Mouse (Mus musculus): ENCODE measurements around the gene Neurl1b.

Neurl1b gene

DNA sequence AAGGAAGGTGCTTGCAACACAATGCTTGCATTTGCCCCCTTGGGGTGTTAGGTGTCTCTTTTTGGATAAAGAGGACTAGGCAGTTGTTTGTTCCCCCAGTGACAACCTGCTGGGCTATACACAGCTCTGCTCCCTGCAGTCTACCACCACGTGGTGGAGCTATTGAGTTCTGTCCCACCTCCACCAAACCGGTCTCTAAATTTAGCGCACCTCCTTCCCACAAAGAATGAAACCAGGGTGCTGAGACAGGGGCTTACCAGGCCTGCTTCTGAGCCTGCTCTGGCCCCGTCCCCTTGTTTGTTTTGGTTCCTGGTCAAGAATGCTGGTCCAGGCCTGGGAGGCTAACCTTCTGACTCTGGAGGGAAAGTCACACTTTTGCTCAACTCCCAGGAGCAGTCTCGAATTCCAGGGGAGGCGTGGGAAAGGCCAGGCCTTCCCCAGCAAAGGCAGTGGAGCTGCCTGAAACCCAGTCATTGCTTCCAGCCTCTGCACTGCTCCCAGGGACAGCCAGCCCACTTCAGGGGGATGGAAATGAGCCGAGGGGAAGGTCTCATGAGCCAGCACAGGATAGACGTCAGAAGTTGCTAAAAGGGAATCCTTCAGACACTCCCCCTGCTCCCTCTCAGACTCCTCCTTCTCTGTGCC is 37.1 kb downstream of the Neurl1b start:
- DNase-seq (ENCODE audit: low read depth, low spot score), result no peak

DNA sequence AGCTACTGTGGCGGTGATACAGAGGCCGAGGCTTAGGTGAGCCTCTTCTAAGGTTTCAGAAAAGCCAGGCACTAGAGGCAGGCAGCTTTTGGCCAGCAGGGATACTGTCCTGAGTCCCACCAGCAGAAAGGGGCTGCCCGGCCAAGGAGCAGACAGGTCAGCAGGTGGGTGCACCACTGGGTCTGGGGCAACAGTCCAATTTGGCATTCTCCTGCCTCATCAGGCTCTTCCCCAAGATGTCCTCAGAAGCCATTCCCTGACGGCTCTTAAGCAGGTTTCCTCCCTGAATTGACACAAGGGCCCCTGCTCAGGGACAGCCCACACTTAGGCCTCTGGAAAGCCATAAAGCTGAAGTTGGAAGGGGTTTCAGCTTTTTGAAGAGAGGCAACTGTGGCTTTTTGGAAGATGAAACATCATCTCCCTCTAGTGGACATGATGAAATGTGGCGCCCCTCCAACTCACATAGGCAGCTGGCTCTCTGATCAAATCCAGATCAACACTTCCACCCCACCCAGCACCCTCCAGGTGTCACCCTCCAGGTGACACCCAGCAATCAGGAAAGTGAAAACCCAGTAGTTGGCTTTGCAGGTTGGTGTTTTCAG is 37.8 kb downstream of the Neurl1b start:
- DNase-seq (ENCODE audit: low read depth, low spot score), result peak; percentile 35

DNA sequence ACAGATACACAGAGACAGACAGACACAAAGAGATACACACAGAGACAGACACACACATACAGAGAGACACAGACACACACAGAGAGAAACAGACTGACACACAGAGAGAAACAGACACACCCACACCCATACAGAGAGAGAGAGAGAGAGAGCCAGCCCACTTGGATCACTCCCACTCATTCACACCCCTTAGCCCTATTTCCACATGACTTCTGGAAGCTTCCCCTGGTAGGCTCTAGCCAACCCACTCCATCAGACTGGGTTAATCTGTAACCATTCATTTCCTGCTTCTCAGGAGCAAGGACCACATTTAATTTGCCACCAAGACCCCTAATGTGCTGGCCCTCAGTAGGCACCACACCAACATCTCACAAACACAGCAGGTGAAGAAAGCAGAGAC is 42.9 kb downstream of the Neurl1b start:
- DNase-seq (ENCODE audit: low read depth, low spot score), result no peak

DNA sequence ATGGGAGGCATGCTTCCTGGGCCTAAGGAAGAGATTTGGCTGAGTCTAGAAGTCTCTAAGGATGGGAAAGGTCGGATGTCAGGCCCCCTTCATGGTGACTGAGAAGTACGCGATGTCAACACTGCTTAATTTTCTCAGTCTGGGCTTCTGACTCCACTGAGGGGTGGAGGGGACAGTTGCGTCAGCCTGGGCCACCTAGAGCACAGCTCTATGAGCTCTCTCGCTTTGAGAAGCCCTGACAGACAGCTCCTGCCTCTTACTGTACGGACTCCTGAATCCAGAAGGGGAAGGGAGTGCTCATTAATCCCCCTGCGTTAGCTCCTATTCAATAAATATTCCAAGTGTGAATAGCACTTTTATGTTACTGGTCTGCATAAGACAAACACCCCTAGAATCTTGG is 43.4 kb downstream of the Neurl1b start:
- no peak for DNase-seq (ENCODE audit: low read depth, low spot score)

DNA sequence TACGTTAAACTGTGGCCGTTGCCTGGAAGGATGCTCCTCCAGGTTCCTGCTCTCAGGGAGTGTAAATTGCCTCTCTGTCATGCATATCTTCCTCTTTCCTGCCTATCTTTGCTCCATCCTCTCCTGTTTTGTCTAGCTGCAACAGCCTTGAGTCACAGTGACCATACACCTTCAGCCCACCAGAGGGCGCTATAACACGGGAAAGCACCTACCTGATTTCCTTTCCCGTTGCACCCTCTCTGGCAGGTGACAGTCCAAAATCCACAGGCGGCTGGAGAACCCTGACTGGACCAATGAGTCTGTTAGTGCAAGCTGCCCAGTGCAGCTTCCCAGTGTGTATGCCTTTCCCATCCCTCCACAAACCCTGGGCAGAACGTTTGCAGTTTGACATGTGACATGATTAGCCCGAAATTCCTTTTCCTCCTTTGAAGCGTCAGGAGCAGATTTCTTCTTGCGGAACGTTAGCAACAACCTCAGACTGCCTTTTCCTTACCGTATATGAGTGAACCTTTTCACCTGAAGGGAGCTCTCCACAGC is 48.1 kb downstream of the Neurl1b start:
- peak; percentile 58 for DNase-seq (ENCODE audit: low read depth, low spot score)

DNA sequence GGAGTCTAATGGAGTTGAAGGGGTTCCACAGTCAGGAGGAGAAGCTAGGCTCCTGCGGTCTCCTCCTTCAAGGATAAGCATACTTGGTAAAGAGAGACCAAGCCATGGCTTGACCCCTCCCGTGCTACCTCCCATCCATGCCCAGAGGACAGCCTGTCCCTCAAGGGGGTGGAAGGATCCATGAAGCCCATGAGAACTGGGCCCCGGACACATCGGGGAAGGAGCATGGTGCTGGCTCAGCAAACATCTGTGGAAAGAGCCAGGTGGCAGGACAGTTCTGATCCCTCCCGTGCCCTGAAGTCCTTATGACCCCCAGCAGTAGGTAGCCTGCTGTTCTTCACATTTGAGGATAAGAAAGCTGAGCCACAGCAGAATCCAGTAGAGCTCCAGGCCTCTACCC is 48.8 kb downstream of the Neurl1b start:
- DNase-seq (ENCODE audit: low read depth, low spot score), result no peak

DNA sequence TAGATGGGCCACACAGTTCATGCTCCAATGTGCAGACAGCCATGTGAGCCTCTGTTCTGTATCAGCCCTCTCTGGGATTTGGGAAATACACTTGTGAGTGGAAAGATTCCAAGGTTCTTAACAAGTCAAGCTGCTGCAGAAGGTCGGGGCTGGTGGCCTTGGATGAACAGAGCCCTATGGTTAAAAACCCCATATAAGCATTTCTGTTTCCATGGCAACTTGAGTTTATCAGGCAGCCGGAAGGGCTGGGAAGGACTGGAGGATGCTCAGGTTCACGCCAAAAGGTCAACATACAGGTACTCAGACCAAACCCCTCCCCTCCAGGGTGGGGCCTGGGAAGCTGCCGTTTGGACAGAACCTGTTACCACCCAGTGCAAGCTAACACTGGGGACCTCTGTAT is 49.4 kb downstream of the Neurl1b start:
- no peak for DNase-seq (ENCODE audit: low read depth, low spot score)

DNA sequence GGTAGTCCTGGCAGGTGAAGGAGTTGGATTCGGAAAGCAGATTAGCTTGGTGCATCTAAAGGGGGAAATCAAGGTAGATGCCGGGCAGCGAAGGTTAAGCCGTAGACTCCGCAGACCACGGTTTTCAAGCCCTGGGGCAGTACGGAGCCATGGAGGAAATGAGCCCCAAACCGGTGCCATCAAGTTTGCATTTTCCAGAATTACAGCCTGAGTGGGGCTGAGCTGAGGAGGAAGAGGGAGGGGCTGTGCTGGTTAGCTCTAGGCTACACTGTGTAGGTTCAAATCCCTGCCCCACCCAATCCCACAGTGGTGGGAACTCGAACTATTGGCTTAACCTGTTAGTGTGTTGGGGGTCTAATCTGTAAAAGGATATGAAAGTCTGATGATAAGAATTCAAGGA is 49.9 kb downstream of the Neurl1b start:
- DNase-seq (ENCODE audit: low read depth, low spot score), result no peak

DNA sequence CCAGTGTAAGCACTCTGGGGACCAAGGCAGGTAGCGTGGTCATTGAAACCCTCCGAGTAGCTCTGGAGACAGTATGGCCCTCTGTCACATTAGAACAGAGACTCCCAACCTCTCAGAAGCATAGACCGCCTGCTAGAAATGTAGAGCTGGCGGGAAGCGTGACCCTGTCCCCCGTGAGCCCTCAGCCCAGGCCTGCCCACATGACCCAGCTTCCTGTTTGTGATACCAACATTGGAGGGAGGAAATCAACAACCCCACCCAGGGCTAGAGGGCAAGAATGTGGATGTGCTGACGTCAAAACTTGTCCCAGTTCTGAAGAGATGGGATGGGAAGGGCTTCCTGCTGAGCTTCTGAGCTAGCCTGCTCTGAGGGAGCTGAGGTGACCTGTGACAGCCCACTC is 50.3 kb downstream of the Neurl1b start:
- DNase-seq (ENCODE audit: low read depth, low spot score), result no peak

DNA sequence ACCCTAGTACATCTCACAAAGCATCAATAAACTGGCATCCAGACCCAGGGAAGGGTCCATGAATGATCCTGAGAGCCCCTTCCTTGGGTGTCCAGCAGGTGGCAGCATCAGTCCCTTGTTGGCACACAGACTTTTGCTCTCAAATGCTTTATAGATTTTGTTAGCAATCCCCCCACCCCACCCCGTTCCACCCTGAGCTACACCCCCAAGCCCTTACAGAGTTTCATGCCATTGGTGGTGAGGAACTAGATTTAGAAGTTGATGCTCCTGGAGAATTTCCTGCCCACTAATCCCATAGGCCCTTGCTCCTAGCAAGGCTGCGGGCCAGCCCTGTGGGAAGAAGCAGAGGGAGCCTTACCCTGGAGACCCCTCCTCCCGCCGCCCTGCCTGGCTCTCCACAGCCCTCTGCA is 52.1 kb downstream of the Neurl1b start:
- DNase-seq (ENCODE audit: low read depth, low spot score), result peak; percentile 64

DNA sequence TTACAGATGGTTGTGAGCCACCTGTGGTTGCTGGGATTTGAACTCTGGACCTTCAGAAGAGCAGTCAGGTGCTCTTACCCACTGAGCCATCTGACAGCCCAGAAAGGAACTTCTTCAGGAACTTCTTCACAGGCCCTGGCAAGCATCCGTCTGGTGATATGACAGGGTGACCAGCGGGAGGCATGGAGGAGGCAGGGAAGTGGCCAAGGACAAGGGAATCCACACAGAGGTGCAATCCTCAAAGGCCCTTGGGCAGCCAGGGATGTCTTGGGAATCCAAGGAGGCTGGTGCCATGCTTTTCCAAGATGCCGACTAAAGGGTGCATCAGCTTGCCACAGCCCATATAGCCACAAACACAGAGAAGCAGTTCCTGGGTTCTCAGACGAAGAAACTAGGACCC is 53.0 kb downstream of the Neurl1b start:
- DNase-seq (ENCODE audit: low read depth, low spot score), result no peak

DNA sequence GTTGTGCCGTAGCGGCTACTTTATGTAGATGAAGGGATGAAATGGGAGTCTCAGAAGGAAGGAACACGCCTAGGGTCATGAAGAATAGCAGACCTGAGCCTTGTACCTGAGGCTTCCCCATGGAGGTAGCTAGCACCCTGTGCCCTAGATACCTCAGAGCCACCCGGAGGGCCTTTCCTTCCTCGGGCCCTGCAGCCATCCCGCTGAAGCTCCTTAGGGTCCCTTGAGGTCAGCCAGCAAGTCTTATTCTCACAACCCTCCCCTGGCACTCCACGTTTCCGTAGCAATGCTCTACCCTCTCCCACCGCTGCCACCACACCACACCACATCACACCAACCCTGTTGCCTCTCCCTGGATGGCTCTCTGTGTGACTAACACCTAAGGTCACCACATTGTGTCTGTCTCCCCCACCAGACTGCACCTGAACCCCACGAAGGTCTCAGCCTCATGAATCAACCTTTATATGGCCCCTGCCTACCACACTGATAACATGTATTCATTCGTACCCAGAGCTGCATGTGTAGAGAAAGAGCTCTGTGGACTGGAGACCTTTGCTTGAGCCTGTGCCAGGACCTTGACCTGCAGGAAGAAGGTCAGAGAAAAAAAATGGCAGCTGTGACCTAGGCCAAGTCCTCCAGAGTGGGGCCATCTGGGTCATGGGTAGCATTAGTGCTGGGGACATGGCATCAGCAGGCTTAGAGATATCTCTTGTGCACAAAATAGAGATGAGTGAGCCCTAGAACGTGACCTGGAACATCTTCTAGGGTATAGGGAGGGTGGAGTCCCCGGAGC is 53.7 kb downstream of the Neurl1b start:
- DNase-seq (ENCODE audit: low read depth, low spot score), result no peak

DNA sequence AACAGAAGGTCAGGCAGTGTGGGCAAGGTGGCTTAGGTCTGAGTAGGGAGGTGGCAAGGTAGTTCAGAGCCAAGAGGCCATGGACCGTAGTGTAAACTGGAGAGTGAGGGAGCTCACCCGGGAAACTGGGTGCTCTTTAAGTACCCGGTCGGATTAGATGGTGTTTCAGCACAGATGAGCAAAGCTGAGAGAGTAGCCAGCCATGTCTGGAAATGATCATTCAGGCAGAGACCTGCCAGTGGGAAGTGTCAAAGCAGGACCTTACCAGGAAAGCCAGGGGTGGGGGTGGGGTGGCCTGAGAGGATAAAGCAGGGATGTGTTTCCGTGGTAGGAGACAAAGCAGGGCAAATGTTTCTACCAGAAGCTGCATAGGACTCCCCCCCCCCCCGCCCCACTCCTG is 62.2 kb downstream of the Neurl1b start:
- DNase-seq (ENCODE audit: low read depth, low spot score), result no peak

DNA sequence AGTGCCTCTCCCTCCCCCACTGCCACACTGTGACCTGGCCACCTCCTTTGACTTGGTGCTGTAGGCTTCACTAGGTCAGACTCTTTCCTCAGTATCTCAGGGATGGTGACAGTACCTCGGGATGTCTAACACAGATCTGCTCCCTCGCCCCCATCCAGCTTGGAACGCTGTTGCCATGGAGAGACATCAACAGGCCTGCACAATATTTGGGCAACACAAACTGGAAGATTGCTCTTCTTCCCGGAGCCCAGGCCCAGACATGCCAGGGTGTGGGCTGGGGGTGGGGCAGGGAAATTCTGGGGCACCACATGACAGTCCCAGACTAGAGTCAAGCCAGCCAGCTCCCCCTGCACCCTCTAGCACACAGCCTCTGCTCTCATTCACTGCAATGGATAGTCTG is 64.0 kb downstream of the Neurl1b start:
- no peak for DNase-seq (ENCODE audit: low read depth, low spot score)

DNA sequence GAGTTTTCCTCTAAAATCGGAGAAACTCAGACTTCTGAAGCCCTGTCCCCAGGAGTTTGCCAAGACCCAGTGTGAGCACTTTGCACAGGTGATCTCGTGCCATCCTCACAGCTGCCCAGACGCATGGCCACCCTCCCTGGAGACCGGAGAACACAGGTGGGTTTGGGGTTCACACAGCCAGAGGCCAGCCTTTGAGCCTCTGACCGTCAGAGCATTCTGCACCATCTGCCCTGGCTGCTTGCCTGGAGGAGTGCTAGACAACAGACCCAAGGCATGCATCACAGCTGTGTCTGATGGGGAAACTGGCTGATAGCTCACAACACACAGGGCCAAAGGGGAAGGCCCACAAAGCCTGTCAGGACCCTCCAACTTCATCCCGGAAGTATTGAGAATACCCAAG is 65.0 kb downstream of the Neurl1b start:
- no peak for DNase-seq (ENCODE audit: low read depth, low spot score)

DNA sequence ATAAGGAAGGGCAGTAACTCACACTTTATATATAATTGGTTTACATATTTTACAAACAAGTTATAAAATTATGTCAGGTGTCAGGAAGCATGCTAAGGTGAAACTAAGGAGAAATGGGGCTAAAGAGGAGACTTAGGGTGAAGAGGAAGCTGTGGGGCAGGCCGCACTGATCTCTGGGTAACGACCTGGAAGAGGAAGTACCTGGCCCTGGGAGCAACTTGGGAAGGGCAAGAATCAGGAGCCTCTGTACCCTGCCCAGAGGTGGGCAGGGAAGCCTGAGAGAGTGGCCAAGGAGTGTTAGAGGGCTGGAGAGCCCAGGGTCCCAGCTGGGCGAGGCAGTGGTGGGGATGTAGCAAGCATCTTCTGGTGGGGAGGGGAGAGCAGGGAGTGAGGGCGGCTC is 66.3 kb downstream of the Neurl1b start:
- no peak for DNase-seq (ENCODE audit: low read depth, low spot score)

DNA sequence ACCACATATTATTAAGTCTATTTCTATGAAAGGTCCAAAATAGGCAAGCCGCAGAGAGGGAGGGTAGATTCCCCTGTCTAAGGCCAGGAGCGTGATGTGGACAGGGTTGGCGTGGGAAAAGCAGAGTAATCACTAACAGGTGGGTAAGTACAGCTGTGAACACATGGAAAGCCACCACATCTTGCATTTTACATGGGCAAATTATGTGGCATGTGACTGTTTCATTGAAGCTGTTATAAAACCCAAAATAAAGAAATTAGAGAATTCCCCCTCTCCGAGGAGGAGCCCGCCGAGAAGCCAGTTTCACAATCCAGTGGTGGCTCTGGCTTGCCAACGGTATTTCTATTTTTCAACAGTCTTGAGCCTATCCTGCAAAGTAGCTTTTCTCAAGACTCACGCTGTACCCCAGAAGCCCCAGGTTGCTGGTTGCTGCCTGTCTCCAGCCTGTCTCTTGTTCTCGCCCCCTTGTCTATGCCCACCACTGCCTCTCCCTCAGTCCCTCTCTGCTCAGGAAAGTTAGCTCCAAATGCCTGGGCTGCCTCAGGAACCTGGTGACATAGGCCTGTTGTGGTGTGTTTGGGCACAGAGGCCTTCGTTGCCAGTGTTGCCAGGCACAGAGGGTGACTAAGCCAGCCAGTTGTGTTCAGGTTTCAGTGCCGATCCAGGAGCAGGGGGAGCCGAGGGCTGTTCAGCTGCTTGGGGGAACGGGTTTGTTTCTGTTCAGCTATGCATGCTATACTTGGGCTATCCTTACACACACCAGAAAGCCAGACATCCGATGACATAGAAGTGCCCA is 70.2 kb downstream of the Neurl1b start:
- DNase-seq (ENCODE audit: low read depth, low spot score), result no peak

DNA sequence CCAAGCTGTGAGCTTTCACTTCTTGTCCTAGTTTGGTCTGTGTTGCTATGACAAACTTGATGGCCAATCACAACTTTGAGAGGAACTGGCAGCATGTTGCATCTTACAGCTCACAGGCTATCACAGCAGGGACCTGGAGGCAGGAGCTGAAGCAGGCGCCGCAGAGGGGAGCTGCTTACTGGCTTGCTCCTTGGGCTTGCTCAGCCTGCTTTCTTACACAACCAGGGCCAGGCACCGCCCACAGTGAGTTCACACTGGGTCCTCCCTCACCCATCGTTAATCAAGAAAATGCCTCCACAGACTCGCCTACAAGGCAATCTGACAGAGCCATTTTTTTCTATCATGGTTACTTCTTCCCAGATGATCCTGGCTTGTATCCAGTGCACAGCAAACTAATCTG is 72.6 kb downstream of the Neurl1b start:
- no peak for DNase-seq (ENCODE audit: low read depth, low spot score)

DNA sequence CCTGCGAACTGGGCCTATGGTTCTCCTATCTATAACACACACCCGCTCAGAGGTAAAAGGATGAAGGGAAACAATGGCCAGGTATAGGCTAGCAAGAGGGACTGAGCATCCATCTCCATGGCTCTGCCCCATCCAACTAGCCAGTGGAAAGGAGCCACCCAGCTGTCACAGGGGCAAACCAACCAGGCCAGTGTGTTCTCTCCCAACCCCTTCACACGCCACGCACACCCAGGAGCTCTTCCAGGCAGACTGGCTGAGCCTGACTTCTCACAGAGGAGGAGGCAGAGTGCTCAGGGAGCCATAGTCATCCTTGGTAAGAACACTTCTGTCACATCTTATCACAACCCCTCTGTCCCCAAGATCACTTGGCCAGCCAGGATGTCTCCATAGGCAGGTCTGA is 73.3 kb downstream of the Neurl1b start:
- no peak for DNase-seq (ENCODE audit: low read depth, low spot score)

DNA sequence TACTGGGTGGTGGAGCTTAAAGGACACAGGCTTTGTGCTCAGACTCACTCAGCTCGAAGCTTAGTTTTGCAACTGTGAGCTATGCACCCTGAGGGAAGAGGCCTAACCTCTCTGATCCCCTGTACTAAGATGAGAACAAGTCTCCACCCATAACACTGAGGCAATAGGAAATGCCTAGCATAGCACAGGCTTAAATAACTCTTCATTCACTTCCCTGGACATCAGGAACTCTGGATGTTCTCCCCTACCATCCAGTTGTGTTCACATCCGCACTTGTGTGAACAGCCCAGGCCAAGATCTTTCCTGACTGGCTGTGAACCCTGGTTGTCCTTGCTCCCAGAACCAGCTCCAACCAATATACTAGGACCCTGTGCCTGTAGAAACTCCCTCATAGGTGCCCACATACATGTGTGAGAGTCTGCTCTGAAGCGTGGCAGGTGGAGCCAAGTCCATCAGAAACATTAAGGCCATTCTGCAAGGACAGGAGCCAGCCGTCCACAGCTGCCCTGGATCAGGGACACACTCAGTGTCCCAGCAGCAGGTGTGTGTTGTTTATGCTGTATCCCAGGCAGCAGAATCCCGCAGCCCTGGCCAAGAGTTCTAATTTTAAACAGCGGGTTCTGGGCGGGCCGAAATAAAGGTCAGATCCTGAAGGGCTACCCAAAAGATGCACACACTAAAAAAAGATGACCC is 74.2 kb downstream of the Neurl1b start:
- no peak for DNase-seq (ENCODE audit: low read depth, low spot score)

DNA sequence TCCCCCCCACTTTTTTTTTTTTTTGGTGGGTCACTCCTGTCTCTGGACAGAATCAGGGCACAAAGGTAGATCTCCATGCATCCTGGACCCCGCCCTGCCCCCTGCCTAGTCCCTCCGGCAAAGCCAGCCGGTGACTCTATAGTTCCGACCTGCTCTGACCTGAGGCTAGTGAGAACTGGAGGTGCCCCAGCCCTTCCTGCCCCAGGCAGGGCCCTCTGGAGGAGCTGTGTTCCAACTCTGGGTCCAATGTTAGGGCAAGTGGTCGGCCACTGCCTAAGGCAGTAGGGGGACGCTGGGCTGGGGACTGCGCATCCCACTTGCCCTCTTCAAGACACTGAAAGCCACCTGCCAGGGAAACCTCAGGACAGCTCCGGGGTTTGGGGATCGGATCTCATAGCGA is 75.4 kb downstream of the Neurl1b start:
- no peak for DNase-seq (ENCODE audit: low read depth, low spot score)
